Mouse (Mus musculus): ENCODE results near the gene Olfr474. TPM values are rescaled to one million over a fixed set of nuclear protein-coding genes. Genes with fewer than 3 reads are reported as not detected.

Olfr474 gene
- total RNA-seq (2014; fragmentation: Nextera tagmentation) (not detected in 2 replicates), total RNA-seq (2017) (not detected in 2 replicates)

- no peak for ATAC-seq (replicated peaks; ENCODE audit: low FRiP score, low TSS enrichment, poor library complexity, severe bottlenecking)
Observed at GRCm38 (mm10) chr7:107954343-107954742, at the start of gene Olfr474. TSS of gene Olfr474 (plus strand) at chr7:107954643.

GRCm38 (mm10) chr7:107930146-107930545, 24.3 kb upstream of the Olfr474 start, which contains the start of gene Olfr473:
TSS of gene Olfr473 (plus strand) at chr7:107930446.
- ATAC-seq (replicated peaks; ENCODE audit: low FRiP score, low TSS enrichment, poor library complexity, severe bottlenecking) = no peak

- ATAC-seq (replicated peaks; ENCODE audit: low FRiP score, low TSS enrichment, poor library complexity, severe bottlenecking) = peak; percentile 61; the same call in 1 of the 2 replicates
Observed at GRCm38 (mm10) chr7:107952539-107952938, 1.9 kb upstream of the Olfr474 start.

GRCm38 (mm10) chr7:107964503-107964902, 10.1 kb downstream of the Olfr474 start, which contains the start of gene Olfr476:
TSS of gene Olfr476 (plus strand) at chr7:107964803.
- ATAC-seq (replicated peaks; ENCODE audit: low FRiP score, low TSS enrichment, poor library complexity, severe bottlenecking) = no peak

GRCm38 (mm10) chr7:107986393-107986792, 31.9 kb downstream of the Olfr474 start, which contains the start of gene Olfr477:
TSS of gene Olfr477 (plus strand) at chr7:107986693.
- ATAC-seq (replicated peaks; ENCODE audit: low FRiP score, low TSS enrichment, poor library complexity, severe bottlenecking) = no peak

Other genes with a start within 250 kb of the Olfr474 start
- not detected in 2 replicates for gene Cyb5r2, start 196.6 kb upstream of the Olfr474 start, total RNA-seq (2014; fragmentation: Nextera tagmentation)
- not detected in 2 replicates for gene Cyb5r2, start 196.6 kb upstream of the Olfr474 start, total RNA-seq (2017)
- gene Ovch2, start 153.4 kb upstream of the Olfr474 start, total RNA-seq (2014; fragmentation: Nextera tagmentation) = not detected in 2 replicates
- not detected in 2 replicates for gene Ovch2, start 153.4 kb upstream of the Olfr474 start, total RNA-seq (2017)
- not detected in 2 replicates for gene Olfr467, start 142.4 kb upstream of the Olfr474 start, total RNA-seq (2014; fragmentation: Nextera tagmentation)
- gene Olfr467, start 142.4 kb upstream of the Olfr474 start, total RNA-seq (2017) = not detected in 2 replicates
- not detected in 2 replicates for gene Olfr469, start 129.1 kb upstream of the Olfr474 start, total RNA-seq (2014; fragmentation: Nextera tagmentation)
- not detected in 2 replicates for gene Olfr469, start 129.1 kb upstream of the Olfr474 start, total RNA-seq (2017)
- gene Olfr470, start 107.2 kb upstream of the Olfr474 start, total RNA-seq (2014; fragmentation: Nextera tagmentation) = not detected in 2 replicates
- not detected in 2 replicates for gene Olfr470, start 107.2 kb upstream of the Olfr474 start, total RNA-seq (2017)
- not detected in 2 replicates for gene Olfr472, start 56.7 kb upstream of the Olfr474 start, total RNA-seq (2014; fragmentation: Nextera tagmentation)
- not detected in 2 replicates for gene Olfr472, start 56.7 kb upstream of the Olfr474 start, total RNA-seq (2017)
- gene Olfr473, start 24.2 kb upstream of the Olfr474 start, total RNA-seq (2014; fragmentation: Nextera tagmentation) = not detected in 2 replicates
- gene Olfr473, start 24.2 kb upstream of the Olfr474 start, total RNA-seq (2017) = not detected in 2 replicates
- gene Olfr476, start 10.2 kb downstream of the Olfr474 start, total RNA-seq (2014; fragmentation: Nextera tagmentation) = not detected in 2 replicates
- gene Olfr476, start 10.2 kb downstream of the Olfr474 start, total RNA-seq (2017) = not detected in 2 replicates
- not detected in 2 replicates for gene Olfr477, start 32.0 kb downstream of the Olfr474 start, total RNA-seq (2014; fragmentation: Nextera tagmentation)
- gene Olfr477, start 32.0 kb downstream of the Olfr474 start, total RNA-seq (2017) = not detected in 2 replicates
- not detected in 2 replicates for gene Olfr478, start 79.3 kb downstream of the Olfr474 start, total RNA-seq (2014; fragmentation: Nextera tagmentation)
- gene Olfr478, start 79.3 kb downstream of the Olfr474 start, total RNA-seq (2017) = not detected in 2 replicates
- not detected in 2 replicates for gene Olfr479, start 96.0 kb downstream of the Olfr474 start, total RNA-seq (2014; fragmentation: Nextera tagmentation)
- gene Olfr479, start 96.0 kb downstream of the Olfr474 start, total RNA-seq (2017) = not detected in 2 replicates
- gene Olfr480, start 112.7 kb downstream of the Olfr474 start, total RNA-seq (2014; fragmentation: Nextera tagmentation) = not detected in 2 replicates
- not detected in 2 replicates for gene Olfr480, start 112.7 kb downstream of the Olfr474 start, total RNA-seq (2017)
- not detected in 2 replicates for gene Olfr481, start 125.2 kb downstream of the Olfr474 start, total RNA-seq (2014; fragmentation: Nextera tagmentation)
- not detected in 2 replicates for gene Olfr481, start 125.2 kb downstream of the Olfr474 start, total RNA-seq (2017)
- not detected in 2 replicates for gene Olfr482, start 142.9 kb downstream of the Olfr474 start, total RNA-seq (2014; fragmentation: Nextera tagmentation)
- not detected in 2 replicates for gene Olfr482, start 142.9 kb downstream of the Olfr474 start, total RNA-seq (2017)
- not detected in 2 replicates for gene Olfr483, start 146.2 kb downstream of the Olfr474 start, total RNA-seq (2014; fragmentation: Nextera tagmentation)
- not detected in 2 replicates for gene Olfr483, start 146.2 kb downstream of the Olfr474 start, total RNA-seq (2017)
- gene Olfr484, start 172.8 kb downstream of the Olfr474 start, total RNA-seq (2014; fragmentation: Nextera tagmentation) = not detected in 2 replicates
- not detected in 2 replicates for gene Olfr484, start 172.8 kb downstream of the Olfr474 start, total RNA-seq (2017)
- gene Olfr485, start 205.2 kb downstream of the Olfr474 start, total RNA-seq (2014; fragmentation: Nextera tagmentation) = not detected in 2 replicates
- gene Olfr485, start 205.2 kb downstream of the Olfr474 start, total RNA-seq (2017) = not detected in 2 replicates
- not detected in 2 replicates for gene Olfr486, start 218.1 kb downstream of the Olfr474 start, total RNA-seq (2014; fragmentation: Nextera tagmentation)
- gene Olfr486, start 218.1 kb downstream of the Olfr474 start, total RNA-seq (2017) = not detected in 2 replicates